Mouse (Mus musculus) erythroblast, embryonic 14.5 days (primary cell): Measurements from ENCODE around the gene Inafm1.

Source experiments
- GATA1 ChIP-seq: IDR thresholded peaks from 2 replicates; pipeline ENCODE4 v1.6.1; 2012; ENCODE audit warnings: low read length, inconsistent platforms, mixed read lengths
- TAL1 ChIP-seq: IDR thresholded peaks from 3 replicates; pipeline ENCODE4 v1.6.1; 2012; ENCODE audit warnings: low read length, inconsistent platforms, mixed read lengths

DNA sequence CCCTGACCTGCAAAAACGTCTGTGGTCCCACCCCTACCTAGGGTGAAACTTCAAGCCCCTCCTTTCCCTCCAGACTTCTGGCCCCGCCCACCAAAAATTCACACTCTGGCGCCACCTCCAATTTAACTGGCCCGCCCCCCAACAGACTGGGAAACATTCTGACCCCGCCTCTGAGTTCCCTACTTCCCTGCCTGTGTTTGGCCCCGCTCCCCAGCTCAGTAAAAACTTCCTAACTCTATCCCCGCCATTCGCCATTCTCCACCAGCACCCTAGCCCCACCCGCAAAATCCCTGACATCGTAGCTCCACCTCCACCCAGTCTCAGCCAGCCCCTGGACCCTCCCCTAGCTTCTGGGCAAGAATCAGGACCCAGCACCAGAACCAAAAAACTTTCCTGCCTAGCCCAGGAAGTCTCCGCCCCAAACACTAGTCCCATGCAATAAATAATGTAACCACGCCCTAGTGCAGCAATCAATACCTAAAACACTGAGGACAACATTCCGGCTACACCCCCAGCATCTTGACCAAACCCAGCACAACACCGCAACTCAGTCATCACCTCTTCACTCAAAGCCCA, 12.1 kb upstream of the Inafm1 start:
- TF ChIP-seq TAL1 (no peak), GATA1 (no peak)
